Mouse (Mus musculus): ENCODE measurements around the gene Gja5.

The Gja5 gene

DNA sequence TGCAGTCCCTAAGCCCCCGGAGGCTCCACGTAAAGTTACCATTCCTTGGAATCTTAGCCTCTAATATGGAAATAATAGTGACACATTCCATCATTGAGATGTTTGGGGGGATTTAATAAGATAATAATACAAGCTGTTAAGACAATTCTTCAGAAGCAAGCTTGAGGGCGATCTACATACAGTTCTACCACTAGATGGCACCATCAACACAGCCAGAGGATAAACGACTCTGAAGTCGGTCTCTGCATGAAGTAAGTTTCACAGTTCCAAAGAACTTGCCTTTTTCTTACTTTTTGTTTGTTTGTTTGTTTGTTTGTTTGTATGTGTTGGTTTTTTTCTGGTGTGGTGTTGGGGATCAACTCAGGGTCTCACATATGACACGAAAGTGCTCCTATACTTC is 31.7 kb downstream of the Gja5 start:
- peak; percentile 51 for DNase-seq (ENCODE audit: low read depth, low spot score)

DNA sequence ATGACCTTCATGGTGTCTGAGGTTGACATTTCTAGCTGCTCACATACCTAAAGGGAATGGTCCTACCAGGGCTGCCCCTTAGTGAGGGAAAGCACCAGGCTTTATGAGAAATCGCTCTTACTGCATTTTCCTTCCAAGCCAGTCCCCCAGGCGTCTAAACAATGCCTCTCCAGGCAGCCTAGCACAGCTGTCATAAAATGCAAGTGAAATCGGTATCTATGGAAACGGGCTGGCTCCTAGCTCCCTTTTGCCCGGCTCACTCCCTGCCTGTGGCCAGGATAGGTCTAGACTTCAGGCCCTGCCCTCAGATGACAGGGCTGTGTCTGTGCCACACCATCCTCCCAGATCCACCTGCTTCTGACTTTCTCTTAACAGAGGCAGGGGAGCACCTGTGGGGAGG is 33.1 kb downstream of the Gja5 start:
- no peak for DNase-seq (ENCODE audit: low read depth, low spot score)

DNA sequence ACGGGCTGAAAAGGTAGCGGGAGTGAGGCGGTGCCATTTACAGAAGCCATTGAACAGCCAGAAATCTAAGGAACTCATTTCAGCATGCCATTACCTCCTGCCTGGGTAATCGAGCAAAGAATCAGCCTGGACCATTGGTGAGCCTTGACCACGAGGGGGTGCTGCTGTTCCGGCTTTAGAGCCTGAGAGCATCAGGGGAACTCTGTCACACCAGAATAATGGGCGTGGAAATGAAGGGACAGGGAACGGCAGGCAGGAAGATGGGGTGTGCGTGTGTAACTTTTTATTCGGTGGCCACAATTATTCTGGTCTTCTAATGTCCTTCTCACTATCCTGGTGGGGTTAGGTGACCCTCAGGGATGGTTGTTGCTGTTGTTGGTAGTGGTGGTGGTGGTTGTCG is 34.2 kb downstream of the Gja5 start:
- peak; percentile 78 for DNase-seq (ENCODE audit: low read depth, low spot score)

DNA sequence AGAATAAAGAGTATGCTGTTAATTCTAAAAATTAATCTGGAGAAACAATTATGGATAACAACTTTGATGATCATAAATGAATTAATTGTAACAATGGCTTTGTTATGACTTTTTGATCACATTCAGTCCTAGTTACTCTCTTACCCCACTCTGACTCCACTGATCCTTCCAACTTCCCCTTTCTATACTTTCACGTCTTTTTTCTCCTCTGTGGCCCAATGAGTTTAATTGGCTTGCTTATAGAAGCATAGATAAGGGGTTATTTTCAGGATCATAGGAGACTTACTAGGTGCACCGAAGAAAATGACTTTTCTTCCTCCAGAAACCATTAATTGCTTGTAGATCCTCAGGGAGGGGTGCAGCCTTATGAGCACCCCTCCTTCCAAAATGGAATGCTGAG is 38.2 kb downstream of the Gja5 start:
- no peak for DNase-seq (ENCODE audit: low read depth, low spot score)

DNA sequence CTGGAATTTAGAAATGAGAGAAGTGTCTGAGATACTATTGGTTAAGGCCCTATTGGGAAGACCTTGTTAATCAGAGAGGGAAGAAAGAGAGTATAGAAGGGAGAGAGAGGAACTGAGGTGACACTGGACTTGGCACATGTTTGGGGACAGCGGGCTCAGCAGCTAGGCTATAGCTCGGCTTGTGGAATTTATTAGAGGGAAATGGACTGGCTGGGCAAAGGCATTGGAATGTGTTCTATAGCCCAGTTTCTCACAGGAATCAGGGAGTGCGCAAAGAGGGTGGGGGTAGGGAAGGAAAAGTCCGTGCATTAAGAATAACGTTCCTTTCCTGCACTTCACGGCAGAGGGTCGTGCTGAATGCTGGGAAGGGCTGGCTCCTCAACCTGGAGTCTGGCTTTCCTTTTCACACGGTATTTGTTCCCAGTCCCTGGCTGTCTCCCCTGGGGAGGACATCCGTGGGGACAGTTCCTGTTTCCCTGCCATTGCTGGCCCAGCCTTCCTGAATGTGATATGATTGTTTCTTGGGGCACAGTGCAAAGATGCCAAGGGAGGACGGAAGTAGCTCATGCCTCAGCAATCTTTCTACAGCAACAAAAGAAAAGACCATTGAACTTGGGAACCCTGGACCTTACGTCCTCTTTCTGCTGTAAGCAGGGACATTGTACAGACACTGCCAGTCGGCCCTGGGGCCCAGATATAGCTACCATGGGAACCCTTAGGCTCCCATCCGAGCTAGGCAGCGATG is 49.2 kb downstream of the Gja5 start:
- no peak for DNase-seq (ENCODE audit: low read depth, low spot score)

DNA sequence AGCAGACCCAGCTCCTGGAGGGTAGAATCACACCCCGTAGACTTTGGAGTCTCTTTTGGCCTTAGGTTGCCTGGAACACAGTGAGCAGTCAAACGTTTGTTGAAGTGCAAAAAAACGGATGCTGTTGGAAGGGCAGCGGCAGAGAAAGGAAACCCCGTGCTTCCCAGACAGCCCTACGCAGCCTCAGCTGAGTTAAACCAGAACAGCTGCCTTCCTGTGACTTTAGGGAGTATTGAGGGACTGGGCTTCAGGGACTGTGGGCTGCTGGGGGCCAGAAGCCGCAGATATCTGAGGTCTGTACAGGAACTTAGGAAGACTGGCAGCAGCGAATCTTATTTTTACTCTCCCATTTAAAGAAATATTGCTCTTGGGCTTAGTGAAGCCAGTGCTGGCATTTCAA is 56.1 kb downstream of the Gja5 start:
- no peak for DNase-seq (ENCODE audit: low read depth, low spot score)

DNA sequence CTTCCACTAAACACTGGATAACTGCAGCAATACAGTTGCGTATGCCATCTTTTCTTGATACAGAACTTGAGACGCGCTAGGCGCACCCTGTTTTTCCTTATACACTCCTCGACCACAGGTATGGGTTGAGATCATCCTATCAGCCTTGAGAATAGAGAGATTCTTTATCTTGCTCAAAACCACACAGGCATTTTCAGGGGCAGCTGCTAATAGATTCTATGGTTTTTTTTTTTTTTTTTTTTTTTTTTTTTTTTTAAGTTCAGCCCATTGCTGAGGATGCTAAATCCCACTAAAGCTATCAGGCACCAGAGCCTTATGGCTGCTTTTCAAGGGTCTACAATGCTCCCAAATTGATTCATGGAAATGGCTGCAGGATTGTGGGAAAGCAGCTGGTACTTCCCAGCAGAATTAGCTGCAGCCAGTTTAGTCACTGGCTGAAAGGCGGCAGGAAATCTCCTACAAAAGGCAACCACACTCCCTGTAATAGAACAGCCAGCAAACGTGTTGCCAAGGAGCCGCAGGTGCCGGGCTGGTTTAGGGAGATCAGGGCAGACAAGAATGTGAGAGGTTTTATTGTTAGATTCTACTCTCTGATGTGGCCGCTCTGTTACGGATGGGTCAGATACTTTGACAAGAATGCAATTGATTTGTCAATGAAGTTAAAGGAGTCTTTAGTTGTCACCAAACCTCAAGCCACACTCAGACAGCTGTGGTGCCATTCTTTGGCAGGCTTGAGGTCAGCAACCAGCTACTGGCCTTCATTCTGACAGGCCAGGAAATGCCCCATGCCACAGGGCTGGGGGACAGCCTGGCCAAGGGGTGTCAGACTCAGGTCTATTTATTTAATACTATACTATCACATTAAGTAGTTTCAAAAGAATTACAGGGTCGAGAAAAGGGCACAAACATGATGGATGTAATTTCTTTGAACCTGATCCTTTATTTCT is 58.9 kb downstream of the Gja5 start:
- DNase-seq (ENCODE audit: low read depth, low spot score) = no peak

DNA sequence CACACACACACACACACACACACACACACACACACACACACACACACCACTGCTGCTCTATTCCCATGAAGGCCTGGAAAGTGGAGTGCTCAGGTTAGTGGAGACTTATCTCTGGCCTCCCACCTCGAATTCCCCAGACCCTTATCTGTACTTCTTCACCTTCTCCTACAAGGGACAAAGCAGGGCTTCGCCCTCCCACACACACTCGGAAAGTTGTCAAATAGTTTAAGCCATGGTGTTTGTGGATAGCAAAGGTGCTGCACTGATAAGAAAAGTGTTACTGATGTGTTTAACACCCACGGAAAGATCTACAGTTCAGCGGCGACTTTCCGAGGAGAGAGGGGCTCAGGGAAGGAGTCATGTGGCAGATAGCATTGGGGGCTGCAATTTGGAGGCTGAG is 66.5 kb downstream of the Gja5 start:
- no peak for DNase-seq (ENCODE audit: low read depth, low spot score)

DNA sequence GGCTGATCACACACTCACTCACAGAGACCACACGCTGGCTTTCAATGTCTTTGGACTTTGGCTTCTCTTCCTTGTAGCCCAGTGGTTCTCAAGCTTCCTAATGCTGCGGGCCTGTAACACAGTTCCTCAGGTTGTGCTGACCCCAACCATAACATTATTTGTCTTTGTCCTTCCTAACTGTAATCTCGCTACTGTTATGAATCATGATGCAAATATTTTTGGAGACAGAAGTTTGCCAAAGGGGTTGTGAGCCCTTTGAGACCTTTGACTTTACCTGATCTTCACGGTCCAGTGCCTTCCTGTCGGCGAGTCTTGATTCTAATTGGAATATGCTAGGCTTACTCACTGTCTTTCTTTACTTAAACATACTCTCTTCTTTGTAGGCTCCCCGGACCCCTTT is 70.0 kb downstream of the Gja5 start:
- DNase-seq (ENCODE audit: low read depth, low spot score) = no peak

DNA sequence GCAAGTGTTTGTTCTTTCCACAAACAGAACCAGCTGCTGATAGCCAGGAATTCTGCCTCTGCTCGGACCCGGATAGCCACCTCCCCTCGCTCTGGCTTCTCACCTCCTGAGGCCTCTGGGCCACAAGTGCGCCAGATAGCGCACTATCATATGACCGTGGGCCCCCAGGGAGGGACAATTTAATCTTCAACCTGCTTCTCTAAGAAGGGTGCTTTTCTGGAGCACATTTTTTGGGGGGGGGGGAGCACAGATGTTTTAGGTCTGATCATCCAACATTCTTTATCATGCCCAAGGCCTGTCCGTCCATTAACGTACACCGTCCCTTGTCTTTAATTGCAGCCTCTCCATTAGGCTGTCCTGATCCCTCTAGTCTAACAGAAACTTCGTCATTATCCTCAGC is 71.1 kb downstream of the Gja5 start:
- DNase-seq (ENCODE audit: low read depth, low spot score) = no peak

DNA sequence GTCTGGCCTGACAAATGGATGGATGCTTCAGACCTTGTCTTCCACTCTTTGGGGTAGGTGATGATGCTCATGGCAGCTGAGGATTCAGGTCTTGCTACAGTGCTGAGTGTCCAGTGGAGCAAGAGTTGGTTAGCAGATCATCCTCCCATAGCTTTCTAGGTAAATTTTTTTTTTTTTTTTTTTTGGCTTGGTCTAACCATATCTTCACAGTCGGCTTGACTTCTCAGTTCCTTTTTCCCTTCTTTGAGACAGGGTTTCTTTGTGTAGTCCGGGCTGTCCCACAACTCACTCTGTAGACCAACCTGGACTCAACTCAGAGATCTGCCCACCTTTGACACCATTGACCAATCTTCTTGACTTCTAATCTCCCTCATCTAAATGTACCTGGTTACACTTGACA is 73.0 kb downstream of the Gja5 start:
- no peak for DNase-seq (ENCODE audit: low read depth, low spot score)

DNA sequence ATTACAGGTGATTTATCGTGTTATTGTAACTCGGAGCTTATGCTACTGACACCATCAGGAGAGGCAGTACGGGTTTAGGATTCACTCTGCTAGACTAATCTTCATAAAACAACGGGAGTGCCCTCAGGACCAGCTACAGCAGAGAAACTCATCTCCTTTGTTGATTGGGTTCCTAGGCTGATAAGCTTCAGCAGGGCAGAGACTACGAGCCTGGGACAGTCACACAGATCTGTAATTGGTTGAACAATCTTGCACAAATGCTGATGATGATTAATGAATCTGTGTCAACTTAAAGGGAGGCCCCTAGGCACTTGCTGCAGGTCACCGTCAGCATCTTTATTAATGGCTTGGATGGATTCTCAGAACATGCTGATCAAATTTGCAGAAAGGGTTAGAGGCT is 74.0 kb downstream of the Gja5 start:
- DNase-seq (ENCODE audit: low read depth, low spot score) = no peak

DNA sequence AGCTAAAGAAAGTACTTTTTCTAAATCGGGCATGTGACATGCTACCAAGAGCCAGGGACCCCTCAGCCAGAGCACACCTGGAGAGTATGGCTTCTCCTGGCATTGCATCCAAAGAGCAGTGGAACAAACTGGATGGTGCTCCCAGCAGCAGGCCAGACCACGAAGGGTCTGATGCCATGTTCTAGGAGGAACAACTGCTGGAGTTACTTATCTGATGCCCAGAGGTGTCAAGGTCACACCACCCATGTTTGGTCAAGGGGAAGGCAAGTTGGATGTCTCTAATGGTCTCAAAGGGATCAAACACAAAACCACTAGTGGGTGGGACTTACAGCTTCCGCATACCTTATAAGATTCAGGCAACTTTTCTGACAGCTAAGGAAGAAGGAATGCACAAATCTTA is 74.5 kb downstream of the Gja5 start:
- no peak for DNase-seq (ENCODE audit: low read depth, low spot score)

DNA sequence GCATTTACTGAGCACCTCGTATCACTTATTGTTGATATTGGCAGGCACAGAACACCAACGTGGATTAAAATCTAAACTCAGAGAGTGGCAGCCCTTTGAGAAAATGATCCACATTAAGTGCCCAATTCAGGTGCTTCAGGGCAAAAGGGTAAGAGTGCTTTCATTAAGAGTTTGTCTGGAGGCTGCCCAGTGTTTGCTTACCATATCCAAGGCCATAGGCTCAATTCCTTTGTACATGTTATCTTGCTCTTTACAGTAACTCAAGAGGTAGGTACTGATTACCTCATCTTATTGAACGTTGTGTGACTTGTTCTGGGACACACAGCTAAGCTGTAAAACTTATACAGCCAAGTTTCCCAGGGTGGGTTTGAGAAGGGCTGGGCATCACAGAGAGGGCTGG is 77.3 kb downstream of the Gja5 start:
- no peak for DNase-seq (ENCODE audit: low read depth, low spot score)

DNA sequence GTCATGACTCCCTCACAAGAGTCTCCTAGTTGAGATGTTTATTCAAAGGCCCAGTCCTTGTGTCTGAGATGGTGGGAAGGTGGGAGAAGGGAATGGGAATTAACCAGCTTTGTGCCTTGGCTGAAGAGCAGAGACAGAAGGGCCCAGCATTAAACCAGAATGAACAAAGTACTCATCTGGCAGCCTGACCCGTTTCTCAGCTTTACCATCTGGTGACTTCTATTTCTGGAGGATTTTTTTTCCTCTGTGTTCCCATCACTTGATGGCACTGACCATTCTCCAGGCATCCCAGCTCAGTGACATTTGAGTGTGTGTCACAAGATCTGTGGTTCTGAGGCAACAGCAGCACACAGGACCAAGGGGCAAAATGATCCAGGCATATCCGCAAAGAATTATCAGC is 78.2 kb downstream of the Gja5 start:
- no peak for DNase-seq (ENCODE audit: low read depth, low spot score)

DNA sequence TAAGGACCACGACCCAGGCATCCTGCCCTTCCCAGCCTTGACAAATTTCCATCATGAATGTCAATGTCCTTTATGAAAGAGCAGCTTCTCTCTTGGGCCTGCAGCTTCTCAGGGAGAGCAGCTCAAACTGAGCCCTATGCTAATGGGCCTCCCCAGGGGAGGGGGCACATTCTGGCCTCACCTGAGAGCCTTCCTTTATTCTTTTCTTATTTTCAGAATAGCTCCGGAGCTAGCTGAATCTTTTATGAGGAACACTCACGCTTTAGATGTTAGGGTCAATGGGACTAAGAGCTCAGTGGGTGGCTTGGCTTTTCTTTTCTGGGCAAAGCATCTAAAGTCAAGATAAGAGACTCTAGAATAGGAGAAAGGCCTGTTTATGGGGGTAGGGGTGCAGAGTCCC is 88.0 kb downstream of the Gja5 start:
- DNase-seq (ENCODE audit: low read depth, low spot score) = no peak

DNA sequence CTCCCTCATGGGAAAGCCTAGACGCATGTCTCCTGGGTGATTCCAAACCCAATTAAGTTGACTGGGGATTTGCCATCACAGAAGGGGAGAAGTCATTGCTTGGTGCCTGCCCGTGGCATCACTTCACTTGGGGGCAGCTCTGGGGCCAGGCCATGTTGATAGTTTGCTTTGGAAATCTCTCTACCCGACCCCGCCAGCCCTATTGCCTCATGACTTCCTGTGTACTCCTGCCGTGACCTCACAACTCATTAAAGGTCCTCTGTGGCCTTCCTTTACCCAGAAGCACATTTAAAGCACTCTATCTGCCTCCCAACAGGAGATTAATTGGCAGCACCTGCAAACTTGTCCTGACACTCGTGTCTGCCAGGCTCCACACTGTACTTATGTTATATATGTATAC is 93.3 kb downstream of the Gja5 start:
- DNase-seq (ENCODE audit: low read depth, low spot score) = no peak

DNA sequence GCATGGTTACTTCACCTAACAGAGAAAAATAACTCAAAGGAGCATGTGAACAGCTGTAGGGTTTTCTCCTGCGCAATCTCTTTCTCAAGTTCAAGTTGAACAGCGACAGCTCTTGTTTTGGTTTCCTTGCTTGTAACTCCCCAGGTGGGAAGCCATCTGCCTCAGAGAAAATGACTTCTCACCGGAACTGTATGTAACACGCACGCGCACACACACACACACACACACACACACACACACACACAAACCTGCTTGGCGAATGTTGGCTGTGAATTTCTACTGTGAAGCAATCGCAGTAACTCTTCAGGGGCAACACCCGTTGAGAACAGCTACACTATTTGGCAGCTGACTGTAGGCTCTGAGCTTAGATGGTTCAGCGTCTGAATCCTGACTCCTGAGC is 98.6 kb downstream of the Gja5 start:
- DNase-seq (ENCODE audit: low read depth, low spot score) = no peak

DNA sequence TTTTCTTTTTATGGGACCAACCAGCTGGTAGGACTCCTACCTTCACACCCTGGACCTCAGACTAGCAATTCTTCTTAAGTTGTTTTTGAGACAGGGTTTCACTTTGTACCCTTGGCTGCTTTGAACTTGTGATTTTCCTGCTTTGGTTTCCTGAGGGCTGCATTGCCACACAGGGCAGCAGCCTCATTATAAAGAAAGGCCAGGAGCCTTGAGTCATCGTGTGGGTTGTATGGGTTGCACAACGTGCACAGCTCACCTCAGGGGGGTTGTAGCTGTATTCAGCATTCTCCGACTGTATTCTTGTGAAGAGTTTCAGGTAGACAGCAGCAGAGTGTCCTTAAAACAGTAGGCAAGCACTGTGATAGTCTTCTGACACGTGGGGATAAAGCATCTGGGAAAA is 100.0 kb downstream of the Gja5 start:
- DNase-seq (ENCODE audit: low read depth, low spot score) = no peak

DNA sequence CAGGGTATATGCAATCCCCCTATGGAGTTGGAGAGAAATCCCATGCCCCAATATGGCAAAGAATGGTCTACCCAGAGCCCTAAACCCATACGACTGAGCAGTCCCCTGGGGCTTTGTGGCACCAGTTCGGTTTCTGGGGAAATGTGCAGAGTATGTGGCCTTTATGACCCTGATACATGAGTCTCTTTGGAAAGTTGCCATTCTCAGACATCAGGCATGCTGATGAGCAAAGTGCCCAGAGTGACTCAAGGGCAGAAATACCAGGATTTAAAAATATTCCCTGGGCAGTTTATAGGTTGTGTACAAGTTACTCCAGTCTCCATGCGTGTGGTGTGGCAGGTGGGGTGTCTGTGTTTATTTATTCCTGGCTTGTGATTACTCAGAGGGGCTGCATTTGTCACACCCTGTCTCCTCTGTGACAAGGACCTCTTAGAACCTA is 102.5 kb downstream of the Gja5 start:
- DNase-seq (ENCODE audit: low read depth, low spot score) = no peak

DNA sequence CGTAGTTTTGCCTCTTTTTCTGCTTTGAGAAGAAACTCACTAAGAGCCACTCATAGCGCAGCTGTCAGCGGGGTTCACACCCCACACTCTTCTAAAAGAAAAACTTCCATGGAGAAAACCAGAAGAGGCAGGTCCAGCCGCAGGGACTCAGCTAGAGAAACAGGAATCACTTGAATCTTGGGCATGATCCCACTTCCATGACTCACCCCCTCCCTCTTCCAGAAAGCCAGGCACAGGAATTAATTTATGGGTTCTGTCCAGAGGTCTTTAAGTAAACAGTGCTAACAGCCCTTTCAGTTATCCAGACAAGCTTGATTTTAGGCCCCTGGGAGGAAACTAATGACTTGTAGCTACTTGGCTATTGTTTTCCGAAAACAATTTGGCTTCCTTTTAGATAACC is 120.7 kb downstream of the Gja5 start:
- no peak for DNase-seq (ENCODE audit: low read depth, low spot score)

DNA sequence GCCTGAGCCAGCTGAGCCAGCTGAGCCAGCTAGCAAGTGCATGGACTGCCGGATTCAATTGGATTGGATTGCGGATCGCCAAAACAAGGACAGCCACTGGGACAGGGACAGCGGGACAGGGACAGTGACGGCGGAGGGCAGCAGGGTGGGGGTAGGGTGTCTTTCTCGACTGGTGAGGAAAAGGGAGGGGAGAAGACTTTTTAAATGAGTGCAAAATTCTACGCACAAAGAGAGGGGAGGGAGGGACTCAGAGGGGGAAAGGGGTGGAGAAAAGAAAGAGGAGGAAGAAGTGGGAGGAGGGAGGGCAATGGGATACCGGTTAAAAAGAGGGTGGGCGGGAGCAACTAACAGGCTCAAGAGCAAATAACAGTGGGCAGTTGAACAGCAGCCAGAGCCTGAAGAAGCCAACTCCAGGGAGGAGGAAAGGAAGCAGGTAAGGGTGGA is 127.6 kb downstream of the Gja5 start:
- DNase-seq (ENCODE audit: low read depth, low spot score) = no peak

DNA sequence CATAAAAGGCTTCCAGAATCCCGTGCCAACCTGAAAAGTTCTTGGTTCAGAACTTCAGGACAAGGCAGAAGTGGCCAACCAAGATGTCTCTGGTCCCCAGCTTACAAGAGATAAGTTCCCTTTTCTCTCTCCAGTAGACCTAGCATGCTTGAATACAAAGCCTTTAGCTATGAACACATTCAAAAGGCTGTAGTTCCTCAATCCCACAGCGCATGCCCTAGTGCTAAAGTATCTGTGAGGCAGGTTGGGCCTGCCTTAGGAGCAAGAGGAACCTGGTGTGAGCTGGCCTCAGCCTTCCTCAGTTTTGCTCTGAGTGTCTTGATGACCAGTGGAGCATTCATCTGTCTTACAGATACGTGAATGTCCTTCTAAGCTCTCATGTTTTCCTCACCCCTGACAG is 131.1 kb downstream of the Gja5 start:
- no peak for DNase-seq (ENCODE audit: low read depth, low spot score)

Measured in retina, postnatal 7 days (tissue).